Mouse (Mus musculus) spleen, adult 2 months (tissue): ENCODE measurements at regions not wholly inside any gene's neighbourhood (a gene's known extent, or its start where the extent isn't known, plus 50 kb on each side); places are given as distances from the start of the nearest gene placed in this dataset.

ENCODE experiments used
- DNase-seq, 2 experiments: peaks; one replicate each; pipeline versions ENCODE4 v3.0.0 to v3.0.0-alpha.2; 2012 to 2021; ENCODE audit warnings: low spot score in 2 of 2, low read depth in 1 of 2
- H3K27ac ChIP-seq: fragments of 200-500 bp; 2 replicates; pipeline ENCODE4 v1.5.1; 2012; ENCODE audit warnings: low read length, inconsistent platforms; ENCODE audit not compliant: insufficient read depth
- H3K27me3 ChIP-seq: fragments of 200-500 bp; 2 replicates; pipeline ENCODE4 v1.6.1; 2012; ENCODE audit warnings: mild to moderate bottlenecking, moderate library complexity, low read length, inconsistent platforms; ENCODE audit not compliant: control insufficient read depth, insufficient read depth
- H3K36me3 ChIP-seq: fragments of 200-500 bp; 2 replicates; pipeline ENCODE4 v1.6.1; 2012; ENCODE audit warnings: mild to moderate bottlenecking, low read length, inconsistent platforms; ENCODE audit not compliant: control insufficient read depth, insufficient read depth
- H3K4me1 ChIP-seq: fragments of 200-500 bp; 2 replicates; pipeline ENCODE4 v1.6.1; 2011; ENCODE audit warnings: inconsistent platforms; ENCODE audit not compliant: control insufficient read depth, insufficient read depth, insufficient read length
- H3K4me3 ChIP-seq: fragments of 200-500 bp; 2 replicates; pipeline ENCODE4 v1.5.1; 2011; ENCODE audit warnings: mild to moderate bottlenecking, inconsistent platforms; ENCODE audit not compliant: insufficient read depth, insufficient read length; ENCODE audit errors: extremely low read depth
- CTCF ChIP-seq: fragments of 200-500 bp; IDR thresholded peaks from 2 replicates; pipeline ENCODE4 v1.5.1; 2011; ENCODE audit warnings: mild to moderate bottlenecking, inconsistent platforms; ENCODE audit not compliant: insufficient read depth, insufficient read length, insufficient replicate concordance; ENCODE audit errors: extremely low read depth
- POLR2A ChIP-seq: fragments of 200-500 bp; IDR thresholded peaks from 2 replicates; pipeline ENCODE4 v1.6.1; 2011; ENCODE audit warnings: low read depth, low read length, inconsistent platforms
- WGBS: fragments of 180-500 bp; shearing (Covaris S2); methylation state at CpG from one replicate; pipeline ENCODE4 v1.1.7; 2018; 5-methylcytosine and 5-hydroxymethylcytosine counted together

GRCm38 (mm10) chr6:100366231-100366630 lies 78.9 kb upstream of the Rybp start:
- WGBS = 41% methylated on average over 8 of the region's 8 CpGs

GRCm38 (mm10) chr6:100365791-100366190 lies 78.5 kb upstream of the Rybp start:
- no peaks in the 10 kb centered on the region for H3K27me3 ChIP-seq
- no peaks in the 10 kb centered on the region for H3K36me3 ChIP-seq
- H3K4me1 ChIP-seq = no peaks in the 10 kb centered on the region
- H3K4me3 ChIP-seq = no peak overlapping the region
- TF ChIP-seq POLR2A (no peak), CTCF (no peak)
- 20% methylated on average over 4 of the region's 4 CpGs for WGBS
- no peak overlapping the region for H3K27ac ChIP-seq
- DNase-seq = no peak

More at GRCm38 (mm10) chr6:100366231-100366630, 78.9 kb upstream of the Rybp start:
- no peaks in the 10 kb centered on the region for H3K27me3 ChIP-seq
- no peak overlapping the region for H3K4me3 ChIP-seq
- DNase-seq = no peak
- TF ChIP-seq CTCF = no peak
- no peak for TF ChIP-seq POLR2A
- no peaks in the 10 kb centered on the region for H3K4me1 ChIP-seq
- H3K36me3 ChIP-seq = no peaks in the 10 kb centered on the region
- H3K27ac ChIP-seq = no peak overlapping the region

GRCm38 (mm10) chr6:100363683-100364082 lies 76.4 kb upstream of the Rybp start:
- H3K27ac ChIP-seq = no peak overlapping the region
- H3K4me1 ChIP-seq = no peaks in the 10 kb centered on the region
- DNase-seq = no peak
- WGBS = 80% methylated on average over 5 of the region's 5 CpGs
- H3K36me3 ChIP-seq = no peaks in the 10 kb centered on the region
- H3K4me3 ChIP-seq = no peak overlapping the region
- no peak for TF ChIP-seq POLR2A
- no peak for TF ChIP-seq CTCF
- no peaks in the 10 kb centered on the region for H3K27me3 ChIP-seq

- H3K36me3 ChIP-seq = no peaks in the 10 kb centered on the region
- TF ChIP-seq CTCF = no peak
- no peak for TF ChIP-seq POLR2A
- no peaks in the 10 kb centered on the region for H3K27me3 ChIP-seq
- H3K4me1 ChIP-seq = peaks cover 5% of the 10 kb centered on the region; the same call in 1 of the 2 replicates
- 48% methylated on average over 11 of the region's 11 CpGs for WGBS
- no peak overlapping the region for H3K4me3 ChIP-seq
- peak in 1 of 2 experiments; percentile 59 for DNase-seq
- H3K27ac ChIP-seq = no peak overlapping the region
Observed at GRCm38 (mm10) chr6:100356617-100357399, 69.5 kb upstream of the Rybp start.

- Histone ChIP-seq H3K27me3 (no peaks in the 10 kb centered on the region), H3K27ac (no peak overlapping the region), H3K4me3 (no peak overlapping the region), H3K36me3 (no peaks in the 10 kb centered on the region), H3K4me1 (peaks cover 5% of the 10 kb centered on the region; the same call in 1 of the 2 replicates)
- DNase-seq = no peak
- TF ChIP-seq POLR2A (no peak), CTCF (no peak)
- 92% methylated on average over 9 of the region's 9 CpGs for WGBS
Observed at GRCm38 (mm10) chr6:100355858-100356257, 68.6 kb upstream of the Rybp start.

GRCm38 (mm10) chr6:100347481-100347880 lies 60.2 kb upstream of the Rybp start:
- Histone ChIP-seq H3K27ac (no peak overlapping the region), H3K27me3 (no peaks in the 10 kb centered on the region), H3K36me3 (no peaks in the 10 kb centered on the region), H3K4me3 (no peak overlapping the region), H3K4me1 (no peaks in the 10 kb centered on the region; the same call in 1 of the 2 replicates)
- TF ChIP-seq POLR2A = no peak
- no peak for TF ChIP-seq CTCF
- 84% methylated on average over 7 of the region's 7 CpGs for WGBS
- DNase-seq = no peak

GRCm38 (mm10) chr6:100345073-100345472 lies 57.8 kb upstream of the Rybp start:
- WGBS = 78% methylated on average over 3 of the region's 3 CpGs
- Histone ChIP-seq H3K27me3 (no peaks in the 10 kb centered on the region), H3K4me1 (peaks cover 6% of the 10 kb centered on the region), H3K4me3 (no peak overlapping the region), H3K36me3 (no peaks in the 10 kb centered on the region), H3K27ac (no peak overlapping the region)
- TF ChIP-seq CTCF (no peak), POLR2A (no peak)
- DNase-seq = no peak
